Mouse (Mus musculus) brain, embryonic 14.5 days (tissue): Measurements from ENCODE around the gene Dedd.

Experiments used
- CTCF ChIP-seq: fragments of 200-500 bp; IDR thresholded peaks from 2 replicates; pipeline ENCODE4 v1.5.1; 2012; ENCODE audit warnings: inconsistent platforms, mild to moderate bottlenecking, moderate library complexity, borderline replicate concordance; ENCODE audit not compliant: insufficient read depth, insufficient read length; ENCODE audit errors: extremely low read depth
- POLR2A ChIP-seq: fragments of 200-500 bp; IDR thresholded peaks from 2 replicates; pipeline ENCODE4 v1.6.1; 2012; ENCODE audit warnings: mild to moderate bottlenecking, inconsistent platforms, borderline replicate concordance; ENCODE audit not compliant: poor library complexity, insufficient read depth, insufficient read length, severe bottlenecking; ENCODE audit errors: extremely low read depth

- TF ChIP-seq POLR2A (no peak), CTCF (no peak)
Observed at GRCm38 (mm10) chr1:171293351-171293750, 35.6 kb upstream of the Dedd start.
